Mouse (Mus musculus): ENCODE results near the gene Sipa1l1. TPM values are rescaled to one million over a fixed set of nuclear protein-coding genes. Genes with fewer than 3 reads are reported as not detected.

Sipa1l1 gene
- polyA plus RNA-seq, 1 experiment from 2014 or later: 37.3 TPM

GRCm38 (mm10) chr12:82319436-82320131 lies 150.5 kb downstream of the Sipa1l1 start:
- 50% methylated on average over 7 of the region's 7 CpGs for WGBS
- no peak overlapping the region for H3K9ac ChIP-seq (replicated peaks; ENCODE audit: low read length)
- ATAC-seq (ENCODE audit: low FRiP score, low TSS enrichment): no peak

DNA sequence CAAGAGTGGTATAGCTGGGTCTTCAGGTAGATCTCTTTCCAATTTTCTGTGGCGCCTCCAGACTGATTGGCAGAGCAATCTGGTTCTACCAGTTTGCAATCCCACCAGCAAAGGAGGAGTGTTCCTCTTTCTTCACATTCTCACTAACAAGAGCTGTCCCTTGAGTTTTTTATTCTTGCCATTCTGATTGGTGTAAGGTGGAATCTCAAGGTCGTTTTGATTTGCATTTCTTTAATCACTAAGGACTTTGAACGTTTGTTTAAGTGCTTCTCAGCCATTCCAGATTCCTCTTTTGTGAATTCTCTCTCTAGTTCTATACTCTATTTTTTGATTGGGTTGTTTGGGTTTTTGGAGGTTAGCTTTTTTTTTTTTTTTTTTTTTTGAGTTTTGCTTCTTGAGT lies 151.1 kb downstream of the Sipa1l1 start:
- Histone ChIP-seq H3K9ac (replicated peaks; ENCODE audit: low read length) (no peak overlapping the region), H3K4me3 (ENCODE audit: low read length) (no peak overlapping the region), H3K36me3 (ENCODE audit: insufficient read depth, low read length) (no peaks in the 10 kb centered on the region), H3K4me1 (ENCODE audit: insufficient read depth, low read length) (peaks cover 10% of the 10 kb centered on the region; the same call in 1 of the 2 replicates), H3K27ac (ENCODE audit: low read length) (no peak overlapping the region), H3K4me2 (replicated peaks; ENCODE audit: low read depth, low read length) (no peak overlapping the region), H3K27me3 (ENCODE audit: insufficient read depth, low read length) (no peaks in the 10 kb centered on the region), H3K9me3 (ENCODE audit: low read length) (no peaks in the 10 kb centered on the region)
- ATAC-seq (ENCODE audit: low FRiP score, low TSS enrichment): no peak
- WGBS: 59% methylated on average over 3 of the region's 3 CpGs

More at GRCm38 (mm10) chr12:82319436-82320131, 150.5 kb downstream of the Sipa1l1 start:
- Histone ChIP-seq H3K27me3 (ENCODE audit: insufficient read depth, low read length) (no peaks in the 10 kb centered on the region), H3K36me3 (ENCODE audit: insufficient read depth, low read length) (no peaks in the 10 kb centered on the region), H3K4me3 (ENCODE audit: low read length) (no peak overlapping the region), H3K27ac (ENCODE audit: low read length) (no peak overlapping the region), H3K4me1 (ENCODE audit: insufficient read depth, low read length) (peaks cover 10% of the 10 kb centered on the region; the same call in 1 of the 2 replicates), H3K9me3 (ENCODE audit: low read length) (no peaks in the 10 kb centered on the region), H3K4me2 (replicated peaks; ENCODE audit: low read depth, low read length) (no peak overlapping the region)

DNA sequence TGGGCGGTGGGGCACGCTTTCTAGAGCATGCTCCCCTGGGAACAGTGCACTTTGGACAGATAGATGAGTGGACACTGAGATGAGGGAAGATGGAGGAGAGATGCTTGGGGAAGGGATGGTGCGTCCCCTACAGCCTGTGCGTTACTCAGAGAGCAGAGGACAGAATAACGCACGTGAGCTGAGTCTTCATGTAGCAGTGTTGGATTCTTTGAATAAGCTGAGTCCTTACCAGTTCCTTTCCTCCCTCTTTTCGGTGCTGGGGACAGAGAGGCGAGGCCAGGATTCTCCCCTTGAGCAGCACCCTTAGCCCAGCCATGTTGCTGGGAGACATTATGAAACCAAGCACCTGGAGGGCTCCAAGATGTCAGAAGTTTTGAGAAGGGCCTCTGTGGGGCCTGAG lies 152.3 kb downstream of the Sipa1l1 start:
- ATAC-seq (ENCODE audit: low FRiP score, low TSS enrichment): no peak
- WGBS: 91% methylated on average over 8 of the region's 8 CpGs
- H3K4me1 ChIP-seq (ENCODE audit: insufficient read depth, low read length): peaks cover 10% of the 10 kb centered on the region; the same call in 1 of the 2 replicates

GRCm38 (mm10) chr12:82321855-82322254 lies 152.7 kb downstream of the Sipa1l1 start:
- Histone ChIP-seq H3K27ac (ENCODE audit: low read length) (no peak overlapping the region), H3K9ac (replicated peaks; ENCODE audit: low read length) (no peak overlapping the region), H3K9me3 (ENCODE audit: low read length) (no peaks in the 10 kb centered on the region), H3K4me2 (replicated peaks; ENCODE audit: low read depth, low read length) (no peak overlapping the region), H3K4me3 (ENCODE audit: low read length) (no peak overlapping the region), H3K36me3 (ENCODE audit: insufficient read depth, low read length) (no peaks in the 10 kb centered on the region), H3K4me1 (ENCODE audit: insufficient read depth, low read length) (peaks cover 10% of the 10 kb centered on the region; the same call in 1 of the 2 replicates), H3K27me3 (ENCODE audit: insufficient read depth, low read length) (no peaks in the 10 kb centered on the region)
- 94% methylated on average over 2 of the region's 2 CpGs for WGBS
- no peak for ATAC-seq (ENCODE audit: low FRiP score, low TSS enrichment)

More for the DNA sequence above, 152.3 kb downstream of the Sipa1l1 start:
- no peaks in the 10 kb centered on the region for H3K9me3 ChIP-seq (ENCODE audit: low read length)
- no peak overlapping the region for H3K4me2 ChIP-seq (replicated peaks; ENCODE audit: low read depth, low read length)
- H3K27me3 ChIP-seq (ENCODE audit: insufficient read depth, low read length): no peaks in the 10 kb centered on the region
- H3K27ac ChIP-seq (ENCODE audit: low read length): no peak overlapping the region
- no peaks in the 10 kb centered on the region for H3K36me3 ChIP-seq (ENCODE audit: insufficient read depth, low read length)
- no peak overlapping the region for H3K9ac ChIP-seq (replicated peaks; ENCODE audit: low read length)
- H3K4me3 ChIP-seq (ENCODE audit: low read length): no peak overlapping the region

GRCm38 (mm10) chr12:82322759-82323451 lies 153.8 kb downstream of the Sipa1l1 start:
- H3K36me3 ChIP-seq (ENCODE audit: insufficient read depth, low read length): no peaks in the 10 kb centered on the region
- no peaks in the 10 kb centered on the region for H3K9me3 ChIP-seq (ENCODE audit: low read length)
- 0 out of 2 replicates have a peak overlapping the region, but pooled peaks have one; percentile 8 for H3K27ac ChIP-seq (ENCODE audit: low read length)
- peaks cover 10% of the 10 kb centered on the region; the same call in 1 of the 2 replicates for H3K4me1 ChIP-seq (ENCODE audit: insufficient read depth, low read length)
- WGBS: 39% methylated on average over 7 of the region's 7 CpGs
- no peak overlapping the region for H3K9ac ChIP-seq (replicated peaks; ENCODE audit: low read length)
- no peak overlapping the region for H3K4me3 ChIP-seq (ENCODE audit: low read length)
- no peak for ATAC-seq (ENCODE audit: low FRiP score, low TSS enrichment)
- no peaks in the 10 kb centered on the region for H3K27me3 ChIP-seq (ENCODE audit: insufficient read depth, low read length)
- H3K4me2 ChIP-seq (replicated peaks; ENCODE audit: low read depth, low read length): no peak overlapping the region

GRCm38 (mm10) chr12:82324621-82325020 lies 155.5 kb downstream of the Sipa1l1 start:
- peaks cover 9% of the 10 kb centered on the region; the same call in 1 of the 2 replicates for H3K4me1 ChIP-seq (ENCODE audit: insufficient read depth, low read length)
- no peaks in the 10 kb centered on the region for H3K27me3 ChIP-seq (ENCODE audit: insufficient read depth, low read length)
- no peak overlapping the region for H3K9ac ChIP-seq (replicated peaks; ENCODE audit: low read length)
- no peak overlapping the region for H3K27ac ChIP-seq (ENCODE audit: low read length)
- H3K4me2 ChIP-seq (replicated peaks; ENCODE audit: low read depth, low read length): no peak overlapping the region
- ATAC-seq (ENCODE audit: low FRiP score, low TSS enrichment): no peak
- H3K4me3 ChIP-seq (ENCODE audit: low read length): no peak overlapping the region
- WGBS: 87% methylated on average over 5 of the region's 5 CpGs
- H3K9me3 ChIP-seq (ENCODE audit: low read length): no peaks in the 10 kb centered on the region
- no peaks in the 10 kb centered on the region for H3K36me3 ChIP-seq (ENCODE audit: insufficient read depth, low read length)

GRCm38 (mm10) chr12:82325502-82325901 lies 156.4 kb downstream of the Sipa1l1 start:
- H3K4me3 ChIP-seq (ENCODE audit: low read length): no peak overlapping the region

DNA sequence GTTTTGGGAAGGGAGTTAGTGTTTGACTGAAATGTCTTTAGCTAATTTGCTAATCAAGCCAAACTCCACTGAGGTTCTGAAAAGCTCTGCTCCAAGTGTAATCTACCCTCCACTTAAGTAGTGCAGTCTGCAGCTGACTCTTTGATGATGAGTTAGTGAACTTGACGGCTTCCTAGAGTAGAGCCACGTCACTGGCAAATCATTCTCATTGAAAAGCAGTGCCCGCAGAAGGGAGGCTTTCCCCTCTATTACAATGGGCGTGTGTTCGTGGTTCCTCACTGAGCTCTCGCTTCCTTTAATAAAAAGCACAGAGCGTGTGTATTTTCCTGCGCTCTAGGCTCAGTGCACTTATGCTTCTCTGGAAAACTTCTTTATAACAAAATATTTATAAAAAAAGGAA lies 157.3 kb downstream of the Sipa1l1 start:
- Histone ChIP-seq H3K9me3 (ENCODE audit: low read length) (no peaks in the 10 kb centered on the region), H3K27ac (ENCODE audit: low read length) (no peak overlapping the region), H3K4me1 (ENCODE audit: insufficient read depth, low read length) (peaks cover 5% of the 10 kb centered on the region; the same call in 1 of the 2 replicates), H3K36me3 (ENCODE audit: insufficient read depth, low read length) (no peaks in the 10 kb centered on the region), H3K27me3 (ENCODE audit: insufficient read depth, low read length) (no peaks in the 10 kb centered on the region), H3K9ac (replicated peaks; ENCODE audit: low read length) (no peak overlapping the region), H3K4me3 (ENCODE audit: low read length) (no peak overlapping the region), H3K4me2 (replicated peaks; ENCODE audit: low read depth, low read length) (no peak overlapping the region)
- 72% methylated on average over 8 of the region's 8 CpGs for WGBS
- ATAC-seq (ENCODE audit: low FRiP score, low TSS enrichment): no peak

More at GRCm38 (mm10) chr12:82325502-82325901, 156.4 kb downstream of the Sipa1l1 start:
- no peaks in the 10 kb centered on the region for H3K36me3 ChIP-seq (ENCODE audit: insufficient read depth, low read length)
- no peaks in the 10 kb centered on the region for H3K9me3 ChIP-seq (ENCODE audit: low read length)
- no peak overlapping the region for H3K9ac ChIP-seq (replicated peaks; ENCODE audit: low read length)
- H3K27ac ChIP-seq (ENCODE audit: low read length): no peak overlapping the region
- H3K4me2 ChIP-seq (replicated peaks; ENCODE audit: low read depth, low read length): no peak overlapping the region
- WGBS: 97% methylated on average over 3 of the region's 3 CpGs
- ATAC-seq (ENCODE audit: low FRiP score, low TSS enrichment): no peak
- no peaks in the 10 kb centered on the region for H3K27me3 ChIP-seq (ENCODE audit: insufficient read depth, low read length)
- H3K4me1 ChIP-seq (ENCODE audit: insufficient read depth, low read length): peaks cover 5% of the 10 kb centered on the region; the same call in 1 of the 2 replicates

DNA sequence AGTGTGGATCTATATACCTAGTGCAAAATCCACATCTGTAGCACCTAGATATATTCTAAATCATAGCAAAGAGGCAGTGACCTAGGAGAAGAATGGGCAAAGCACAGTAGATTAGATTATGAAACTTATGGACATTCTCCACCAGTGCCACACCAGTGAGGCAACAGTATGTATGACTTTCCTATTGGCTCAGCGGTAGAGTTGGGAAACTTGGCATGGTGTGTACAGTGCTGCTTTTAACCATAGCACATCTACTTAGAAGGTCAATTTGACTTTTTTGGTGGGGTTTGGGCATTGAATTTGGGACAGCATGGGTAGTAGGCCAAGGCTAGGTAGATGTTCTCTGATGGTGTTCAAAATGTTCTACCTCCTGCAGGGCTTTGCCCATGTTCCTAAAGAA lies 159.0 kb downstream of the Sipa1l1 start:
- Histone ChIP-seq H3K9ac (replicated peaks; ENCODE audit: low read length) (no peak overlapping the region), H3K27me3 (ENCODE audit: insufficient read depth, low read length) (no peaks in the 10 kb centered on the region), H3K36me3 (ENCODE audit: insufficient read depth, low read length) (no peaks in the 10 kb centered on the region), H3K4me3 (ENCODE audit: low read length) (no peak overlapping the region), H3K4me2 (replicated peaks; ENCODE audit: low read depth, low read length) (no peak overlapping the region), H3K27ac (ENCODE audit: low read length) (no peak overlapping the region), H3K9me3 (ENCODE audit: low read length) (no peaks in the 10 kb centered on the region), H3K4me1 (ENCODE audit: insufficient read depth, low read length) (peaks cover 7% of the 10 kb centered on the region)
- ATAC-seq (ENCODE audit: low FRiP score, low TSS enrichment): no peak
- 100% methylated on average over 1 of the region's 1 CpGs for WGBS
